Mouse (Mus musculus): ENCODE data around the gene Srcin1. TPM values are rescaled to one million over a fixed set of nuclear protein-coding genes. Genes with fewer than 3 reads are reported as not detected.

Gene Srcin1
- polyA plus RNA-seq, 1 experiment from 2014 or later = 0.08 TPM

GRCm38 (mm10) chr11:97608933-97609332 is 32.9 kb upstream of the Srcin1 start:
- no peaks in the 10 kb centered on the region for H3K36me3 ChIP-seq (ENCODE audit: control insufficient read depth, insufficient read depth)
- no peaks in the 10 kb centered on the region for H3K9me3 ChIP-seq (replicated peaks; ENCODE audit: control insufficient read depth, low read length)
- H3K27me3 ChIP-seq (ENCODE audit: control insufficient read depth, insufficient read depth, low read length) = peaks cover 2% of the 10 kb centered on the region; the same call in 1 of the 2 replicates
- H3K4me2 ChIP-seq (ENCODE audit: low read depth, low read length) = no peak overlapping the region
- no peak overlapping the region for H3K9ac ChIP-seq (ENCODE audit: low read length)
- no peaks in the 10 kb centered on the region for H3K4me1 ChIP-seq (ENCODE audit: control insufficient read depth, insufficient read depth, low read length)
- no peak overlapping the region for H3K4me3 ChIP-seq (ENCODE audit: low read length)
- H3K27ac ChIP-seq (ENCODE audit: low read length) = no peak overlapping the region
- no peak for ATAC-seq (replicated peaks; ENCODE audit: extremely low read depth, insufficient read depth, low FRiP score)
- 52% methylated on average over 4 of the region's 4 CpGs for whole genome bisulfite sequencing

GRCm38 (mm10) chr11:97607056-97607725 is 31.2 kb upstream of the Srcin1 start:
- Histone ChIP-seq H3K27me3 (ENCODE audit: control insufficient read depth, insufficient read depth, low read length) (peaks cover 6% of the 10 kb centered on the region), H3K4me3 (ENCODE audit: low read length) (no peak overlapping the region), H3K4me2 (ENCODE audit: low read depth, low read length) (no peak overlapping the region), H3K4me1 (ENCODE audit: control insufficient read depth, insufficient read depth, low read length) (no peaks in the 10 kb centered on the region), H3K9ac (ENCODE audit: low read length) (no peak overlapping the region), H3K9me3 (replicated peaks; ENCODE audit: control insufficient read depth, low read length) (no peaks in the 10 kb centered on the region), H3K36me3 (ENCODE audit: control insufficient read depth, insufficient read depth) (no peaks in the 10 kb centered on the region), H3K27ac (ENCODE audit: low read length) (no peak overlapping the region)
- ATAC-seq (replicated peaks; ENCODE audit: extremely low read depth, insufficient read depth, low FRiP score) = no peak
- 93% methylated on average over 8 of the region's 8 CpGs for WGBS

GRCm38 (mm10) chr11:97603891-97604290 is 27.9 kb upstream of the Srcin1 start:
- H3K27ac ChIP-seq (ENCODE audit: low read length) = no peak overlapping the region
- no peaks in the 10 kb centered on the region for H3K9me3 ChIP-seq (replicated peaks; ENCODE audit: control insufficient read depth, low read length)
- peaks cover 6% of the 10 kb centered on the region; the same call in 1 of the 2 replicates for H3K27me3 ChIP-seq (ENCODE audit: control insufficient read depth, insufficient read depth, low read length)
- H3K9ac ChIP-seq (ENCODE audit: low read length) = no peak overlapping the region
- no peaks in the 10 kb centered on the region for H3K4me1 ChIP-seq (ENCODE audit: control insufficient read depth, insufficient read depth, low read length)
- 50% methylated on average over 10 of the region's 10 CpGs for WGBS
- H3K4me3 ChIP-seq (ENCODE audit: low read length) = no peak overlapping the region
- H3K4me2 ChIP-seq (ENCODE audit: low read depth, low read length) = no peak overlapping the region
- no peaks in the 10 kb centered on the region for H3K36me3 ChIP-seq (ENCODE audit: control insufficient read depth, insufficient read depth)
- ATAC-seq (replicated peaks; ENCODE audit: extremely low read depth, insufficient read depth, low FRiP score) = no peak

GRCm38 (mm10) chr11:97602223-97602622 is 26.2 kb upstream of the Srcin1 start:
- H3K4me3 ChIP-seq (ENCODE audit: low read length) = no peak overlapping the region
- no peaks in the 10 kb centered on the region for H3K9me3 ChIP-seq (replicated peaks; ENCODE audit: control insufficient read depth, low read length)
- no peaks in the 10 kb centered on the region for H3K36me3 ChIP-seq (ENCODE audit: control insufficient read depth, insufficient read depth)
- no peak overlapping the region for H3K9ac ChIP-seq (ENCODE audit: low read length)
- no peak overlapping the region for H3K4me2 ChIP-seq (ENCODE audit: low read depth, low read length)
- WGBS = 21% methylated on average over 6 of the region's 6 CpGs
- H3K27ac ChIP-seq (ENCODE audit: low read length) = no peak overlapping the region
- H3K4me1 ChIP-seq (ENCODE audit: control insufficient read depth, insufficient read depth, low read length) = no peaks in the 10 kb centered on the region
- ATAC-seq (replicated peaks; ENCODE audit: extremely low read depth, insufficient read depth, low FRiP score) = no peak
- peaks cover 4% of the 10 kb centered on the region; the same call in 1 of the 2 replicates for H3K27me3 ChIP-seq (ENCODE audit: control insufficient read depth, insufficient read depth, low read length)

- WGBS = 79% methylated on average over 8 of the region's 8 CpGs
- H3K4me3 ChIP-seq (ENCODE audit: low read length) = no peak overlapping the region
- H3K36me3 ChIP-seq (ENCODE audit: control insufficient read depth, insufficient read depth) = no peaks in the 10 kb centered on the region
- no peak overlapping the region for H3K4me2 ChIP-seq (ENCODE audit: low read depth, low read length)
- H3K27me3 ChIP-seq (ENCODE audit: control insufficient read depth, insufficient read depth, low read length) = peaks cover 4% of the 10 kb centered on the region; the same call in 1 of the 2 replicates
- no peaks in the 10 kb centered on the region for H3K9me3 ChIP-seq (replicated peaks; ENCODE audit: control insufficient read depth, low read length)
- no peak overlapping the region for H3K9ac ChIP-seq (ENCODE audit: low read length)
- no peak overlapping the region for H3K27ac ChIP-seq (ENCODE audit: low read length)
- no peak for ATAC-seq (replicated peaks; ENCODE audit: extremely low read depth, insufficient read depth, low FRiP score)
- H3K4me1 ChIP-seq (ENCODE audit: control insufficient read depth, insufficient read depth, low read length) = no peaks in the 10 kb centered on the region
Measured at GRCm38 (mm10) chr11:97599104-97599503, 23.1 kb upstream of the Srcin1 start.

GRCm38 (mm10) chr11:97597945-97598691 is 22.1 kb upstream of the Srcin1 start:
- Histone ChIP-seq H3K4me3 (ENCODE audit: low read length) (no peak overlapping the region), H3K9ac (ENCODE audit: low read length) (no peak overlapping the region), H3K36me3 (ENCODE audit: control insufficient read depth, insufficient read depth) (no peaks in the 10 kb centered on the region), H3K27ac (ENCODE audit: low read length) (no peak overlapping the region), H3K9me3 (replicated peaks; ENCODE audit: control insufficient read depth, low read length) (no peaks in the 10 kb centered on the region), H3K27me3 (ENCODE audit: control insufficient read depth, insufficient read depth, low read length) (peaks cover 4% of the 10 kb centered on the region; the same call in 1 of the 2 replicates), H3K4me1 (ENCODE audit: control insufficient read depth, insufficient read depth, low read length) (no peaks in the 10 kb centered on the region), H3K4me2 (ENCODE audit: low read depth, low read length) (no peak overlapping the region)
- ATAC-seq (replicated peaks; ENCODE audit: extremely low read depth, insufficient read depth, low FRiP score) = no peak
- WGBS = 63% methylated on average over 10 of the region's 10 CpGs

GRCm38 (mm10) chr11:97594136-97594535 is 18.1 kb upstream of the Srcin1 start:
- no peaks in the 10 kb centered on the region for H3K9me3 ChIP-seq (replicated peaks; ENCODE audit: control insufficient read depth, low read length)
- no peak for ATAC-seq (replicated peaks; ENCODE audit: extremely low read depth, insufficient read depth, low FRiP score)
- WGBS = 42% methylated on average over 6 of the region's 6 CpGs
- H3K27me3 ChIP-seq (ENCODE audit: control insufficient read depth, insufficient read depth, low read length) = no peaks in the 10 kb centered on the region
- no peak overlapping the region for H3K27ac ChIP-seq (ENCODE audit: low read length)
- peak overlapping the region; percentile 1; the same call in 1 of the 2 replicates for H3K4me2 ChIP-seq (ENCODE audit: low read depth, low read length)
- H3K4me1 ChIP-seq (ENCODE audit: control insufficient read depth, insufficient read depth, low read length) = no peaks in the 10 kb centered on the region
- H3K9ac ChIP-seq (ENCODE audit: low read length) = no peak overlapping the region
- no peak overlapping the region for H3K4me3 ChIP-seq (ENCODE audit: low read length)
- no peaks in the 10 kb centered on the region for H3K36me3 ChIP-seq (ENCODE audit: control insufficient read depth, insufficient read depth)

- no peak overlapping the region for H3K9ac ChIP-seq (ENCODE audit: low read length)
- H3K27ac ChIP-seq (ENCODE audit: low read length) = no peak overlapping the region
- WGBS = 47% methylated on average over 5 of the region's 5 CpGs
- no peak overlapping the region for H3K4me3 ChIP-seq (ENCODE audit: low read length)
- no peak overlapping the region for H3K4me2 ChIP-seq (ENCODE audit: low read depth, low read length)
- H3K36me3 ChIP-seq (ENCODE audit: control insufficient read depth, insufficient read depth) = no peaks in the 10 kb centered on the region
- no peaks in the 10 kb centered on the region for H3K9me3 ChIP-seq (replicated peaks; ENCODE audit: control insufficient read depth, low read length)
- no peaks in the 10 kb centered on the region for H3K4me1 ChIP-seq (ENCODE audit: control insufficient read depth, insufficient read depth, low read length)
- no peak for ATAC-seq (replicated peaks; ENCODE audit: extremely low read depth, insufficient read depth, low FRiP score)
- no peaks in the 10 kb centered on the region for H3K27me3 ChIP-seq (ENCODE audit: control insufficient read depth, insufficient read depth, low read length)
Measured at GRCm38 (mm10) chr11:97591910-97592309, 15.9 kb upstream of the Srcin1 start.

GRCm38 (mm10) chr11:97590227-97590960 is 14.4 kb upstream of the Srcin1 start:
- Histone ChIP-seq H3K4me1 (ENCODE audit: control insufficient read depth, insufficient read depth, low read length) (no peaks in the 10 kb centered on the region; the same call in 1 of the 2 replicates), H3K9me3 (replicated peaks; ENCODE audit: control insufficient read depth, low read length) (no peaks in the 10 kb centered on the region), H3K4me3 (ENCODE audit: low read length) (no peak overlapping the region), H3K4me2 (ENCODE audit: low read depth, low read length) (no peak overlapping the region), H3K27me3 (ENCODE audit: control insufficient read depth, insufficient read depth, low read length) (no peaks in the 10 kb centered on the region), H3K9ac (ENCODE audit: low read length) (no peak overlapping the region), H3K36me3 (ENCODE audit: control insufficient read depth, insufficient read depth) (no peaks in the 10 kb centered on the region), H3K27ac (ENCODE audit: low read length) (no peak overlapping the region)
- no peak for ATAC-seq (replicated peaks; ENCODE audit: extremely low read depth, insufficient read depth, low FRiP score)
- 40% methylated on average over 24 of the region's 24 CpGs for WGBS
